Mouse (Mus musculus) neural tube, embryonic 15.5 days (tissue): ENCODE data around the gene Cnot2. TPM values are rescaled to one million over a fixed set of nuclear protein-coding genes. Genes with fewer than 3 reads are reported as not detected.

Experiments used
- ATAC-seq: fragments of 200-750 bp; cut with Nextera tagmentation; 2 replicates; pipeline ENCODE4 v1.8.0; 2017; ENCODE audit warnings: mild to moderate bottlenecking, moderate TSS enrichment, moderate library complexity; ENCODE audit not compliant: low FRiP score
- H3K27ac ChIP-seq: fragments of 300-500 bp; sonication (generic); replicated peaks from 2 replicates; pipeline ENCODE4 v1.5.1; 2015; ENCODE audit warnings: mild to moderate bottlenecking, inconsistent platforms
- H3K27me3 ChIP-seq: fragments of 300-500 bp; sonication (generic); replicated peaks from 2 replicates; pipeline ENCODE4 v1.6.1; 2015; ENCODE audit warnings: inconsistent platforms
- H3K36me3 ChIP-seq: fragments of 300-500 bp; sonication (generic); 2 replicates; pipeline ENCODE4 v1.6.1; 2015; ENCODE audit warnings: inconsistent platforms
- H3K4me1 ChIP-seq: fragments of 300-500 bp; sonication (generic); 2 replicates; pipeline ENCODE4 v1.6.1; 2015; ENCODE audit warnings: inconsistent platforms
- H3K4me2 ChIP-seq: fragments of 300-500 bp; sonication (generic); 2 replicates; pipeline ENCODE4 v1.6.1; 2015; ENCODE audit warnings: inconsistent platforms, mild to moderate bottlenecking, moderate library complexity
- H3K4me3 ChIP-seq: fragments of 300-500 bp; sonication (generic); replicated peaks from 2 replicates; pipeline ENCODE4 v1.5.1; 2015; ENCODE audit warnings: mild to moderate bottlenecking, inconsistent platforms
- H3K9ac ChIP-seq: fragments of 300-500 bp; sonication (generic); replicated peaks from 2 replicates; pipeline ENCODE4 v1.6.1; 2015; ENCODE audit warnings: mild to moderate bottlenecking, inconsistent platforms
- H3K9me3 ChIP-seq: fragments of 300-500 bp; sonication (generic); replicated peaks from 2 replicates; pipeline ENCODE4 v1.6.1; 2016; ENCODE audit warnings: inconsistent platforms
- WGBS: fragments of 180-500 bp; shearing (Covaris S2); methylation state at CpG from one replicate; pipeline ENCODE4 v1.1.7; 2015; ENCODE audit warnings: mixed read lengths; 5-methylcytosine and 5-hydroxymethylcytosine counted together
- microRNA-seq: library from miRNA; unstranded; fragments of <30 nt; microRNA quantifications from one replicate; pipeline ENCODE4, GENCODE M21; 2017
- polyA plus RNA-seq: library from polyadenylated mRNA; unstranded; fragments of >200 nt; fragmentation: Nextera tagmentation; extraction: Ambion mirVana; gene quantifications from 2 replicates; pipeline ENCODE4 v1.2.1, GENCODE M21; 2015

Cnot2 gene
- polyA plus RNA-seq, 1 experiment from 2014 or later, result 82.9 TPM

DNA sequence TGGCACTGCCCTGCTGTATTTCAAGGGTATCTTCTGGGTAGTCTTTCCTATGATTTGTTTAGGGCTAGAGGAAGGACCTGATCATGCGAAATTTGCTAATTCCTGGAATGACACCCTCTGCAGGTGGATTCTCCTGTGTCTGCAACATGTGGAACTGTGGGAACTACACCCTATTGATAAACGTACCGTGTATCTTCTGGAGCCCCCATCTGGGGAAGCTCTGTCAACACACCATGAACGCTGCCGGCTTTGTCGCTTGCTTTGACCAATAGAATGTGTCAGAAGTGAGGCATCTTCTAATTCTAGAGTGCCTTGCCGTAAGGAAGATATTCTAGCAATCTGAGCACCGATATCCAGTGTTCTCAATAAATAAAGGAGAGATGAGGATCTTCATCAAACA lies 136.5 kb downstream of the Cnot2 start:
- H3K9ac ChIP-seq, result no peak overlapping the region
- no peak overlapping the region for H3K4me3 ChIP-seq
- H3K9me3 ChIP-seq, result no peaks in the 10 kb centered on the region
- H3K4me2 ChIP-seq, result no peak overlapping the region
- no peak overlapping the region for H3K27ac ChIP-seq
- 95% methylated on average over 8 of the region's 8 CpGs for WGBS
- H3K4me1 ChIP-seq, result no peaks in the 10 kb centered on the region
- peaks cover 4% of the 10 kb centered on the region for H3K36me3 ChIP-seq
- H3K27me3 ChIP-seq, result no peaks in the 10 kb centered on the region
- no peak for ATAC-seq

DNA sequence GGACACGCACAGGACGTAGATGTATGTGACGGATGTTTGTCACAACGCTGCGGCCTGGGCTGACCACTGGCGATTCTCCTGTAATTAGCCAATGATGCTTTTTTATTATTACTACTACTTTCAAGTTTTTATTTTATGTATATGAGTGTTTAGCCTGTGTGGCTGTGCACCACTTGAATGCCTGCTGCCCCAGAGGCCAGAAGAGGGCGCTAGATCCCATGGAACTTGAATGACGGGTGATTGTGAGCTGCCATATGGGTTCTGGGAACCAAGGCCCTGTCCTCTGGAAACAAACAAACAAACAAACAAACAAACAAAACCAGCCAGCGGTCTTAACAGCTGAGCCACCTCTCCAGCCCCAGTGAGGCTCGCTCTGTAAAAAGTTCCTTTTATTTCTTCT lies 136.9 kb downstream of the Cnot2 start:
- H3K36me3 ChIP-seq, result peaks cover 4% of the 10 kb centered on the region
- no peaks in the 10 kb centered on the region for H3K4me1 ChIP-seq
- no peak overlapping the region for H3K4me3 ChIP-seq
- H3K27ac ChIP-seq, result no peak overlapping the region
- no peak overlapping the region for H3K4me2 ChIP-seq
- H3K27me3 ChIP-seq, result no peaks in the 10 kb centered on the region
- no peak for ATAC-seq
- H3K9ac ChIP-seq, result no peak overlapping the region
- H3K9me3 ChIP-seq, result no peaks in the 10 kb centered on the region
- 95% methylated on average over 10 of the region's 10 CpGs for WGBS

DNA sequence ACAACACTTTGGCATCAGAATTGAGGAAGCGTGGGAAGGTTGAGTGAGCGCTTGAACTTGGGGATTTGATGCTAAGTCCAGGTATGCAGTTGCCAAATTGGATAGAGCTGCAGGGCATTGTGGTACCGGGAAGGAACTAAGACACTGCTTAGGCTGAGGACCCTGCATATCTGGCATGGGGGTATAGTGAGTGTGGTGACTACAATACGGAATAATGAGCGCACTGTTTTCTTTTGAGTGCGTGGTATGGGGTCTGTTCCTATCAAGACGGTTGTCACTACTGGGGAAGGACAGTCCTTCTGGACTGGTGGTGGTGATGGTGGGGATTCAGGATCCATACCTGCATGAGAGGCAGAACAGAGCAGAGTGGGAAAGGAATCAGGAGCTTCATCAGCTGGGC lies 140.4 kb downstream of the Cnot2 start:
- WGBS, result 95% methylated on average over 7 of the region's 7 CpGs

DNA sequence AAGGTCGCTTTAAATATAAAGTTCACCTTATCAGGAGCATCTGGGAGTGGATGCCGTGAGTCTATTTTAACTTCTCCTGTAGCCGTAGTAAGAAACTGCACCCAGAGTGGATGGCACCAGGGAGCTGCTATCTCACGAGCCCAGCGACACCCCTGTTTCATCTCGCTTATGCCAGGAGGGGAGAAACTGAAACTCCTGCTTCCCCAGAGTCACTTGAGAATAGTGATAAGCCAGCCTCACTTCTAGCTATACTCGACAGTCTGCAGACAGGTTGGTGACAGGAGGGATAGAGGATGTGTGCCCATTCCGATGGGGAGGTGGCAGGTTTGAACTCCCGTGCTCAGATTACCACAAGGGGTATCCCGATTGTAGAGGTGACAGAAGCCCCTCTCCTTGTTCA lies 141.2 kb downstream of the Cnot2 start:
- Histone ChIP-seq H3K9me3 (no peaks in the 10 kb centered on the region), H3K36me3 (peaks cover 10% of the 10 kb centered on the region), H3K4me1 (0 out of 2 replicates have a peak, but pooled peaks cover 2% of the 10 kb centered on the region), H3K9ac (no peak overlapping the region), H3K27ac (no peak overlapping the region), H3K4me2 (no peak overlapping the region), H3K27me3 (no peaks in the 10 kb centered on the region), H3K4me3 (no peak overlapping the region)
- WGBS, result 94% methylated on average over 10 of the region's 10 CpGs
- ATAC-seq, result no peak

More for the DNA sequence above, 140.4 kb downstream of the Cnot2 start:
- no peak for ATAC-seq
- Histone ChIP-seq H3K4me2 (no peak overlapping the region), H3K4me1 (0 out of 2 replicates have a peak, but pooled peaks cover 1% of the 10 kb centered on the region), H3K27ac (no peak overlapping the region), H3K4me3 (no peak overlapping the region), H3K27me3 (no peaks in the 10 kb centered on the region), H3K9ac (no peak overlapping the region), H3K36me3 (peaks cover 10% of the 10 kb centered on the region), H3K9me3 (no peaks in the 10 kb centered on the region)

DNA sequence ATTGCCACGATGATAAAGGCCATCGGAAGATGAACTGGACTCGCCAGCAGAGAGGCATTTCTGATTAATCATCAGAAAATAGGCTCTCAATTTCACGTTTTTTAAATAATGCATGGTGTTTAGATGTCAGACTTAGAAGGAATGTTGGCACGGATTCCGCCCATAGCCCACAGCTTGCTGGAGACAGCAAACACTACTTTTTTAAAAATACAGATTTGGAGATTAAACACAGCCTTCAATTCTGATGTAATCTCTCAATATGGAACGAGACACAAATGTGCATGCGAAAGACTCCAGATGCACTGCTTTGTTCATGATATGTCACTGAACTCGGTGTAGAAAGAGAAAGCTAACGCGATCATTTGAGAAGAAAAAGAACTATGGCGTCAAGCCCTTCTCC lies 145.9 kb downstream of the Cnot2 start:
- Histone ChIP-seq H3K36me3 (peaks cover 7% of the 10 kb centered on the region; the same call in 1 of the 2 replicates), H3K9ac (no peak overlapping the region), H3K4me1 (0 out of 2 replicates have a peak, but pooled peaks cover 2% of the 10 kb centered on the region), H3K27ac (no peak overlapping the region), H3K4me2 (no peak overlapping the region), H3K9me3 (no peaks in the 10 kb centered on the region), H3K27me3 (no peaks in the 10 kb centered on the region), H3K4me3 (no peak overlapping the region)
- 85% methylated on average over 12 of the region's 12 CpGs for WGBS
- no peak for ATAC-seq

Small RNA genes within 50 kb of the gene (microRNA-seq; reads per million reads assigned to microRNA genes)
- gene Gm25190, result not detected

Other genes with a start within 250 kb of the Cnot2 start
- 46.9 and 62.1 TPM in 2 replicates for gene Kcnmb4, start 107.6 kb downstream of the Cnot2 start, polyA plus RNA-seq